Mouse (Mus musculus): Measurements from ENCODE around the gene Zfp414. TPM values are rescaled to one million over a fixed set of nuclear protein-coding genes. Genes with fewer than 3 reads are reported as not detected.

Gene Zfp414
- polyA plus RNA-seq, 2 experiments: 67.6 to 108 TPM

- Histone ChIP-seq H3K4me2 (replicated peaks; ENCODE audit: low read depth, low read length, severe bottlenecking) (no peak overlapping the region), H3K9ac (ENCODE audit: low read depth, low read length, severe bottlenecking) (no peak overlapping the region), H3K4me1 (ENCODE audit: control insufficient read depth, insufficient read depth, low read length) (peaks cover 16% of the 10 kb centered on the region; the same call in 1 of the 2 replicates), H3K4me3 (replicated peaks; ENCODE audit: low read length) (no peak overlapping the region), H3K9me3 (ENCODE audit: control insufficient read depth, low read length) (no peaks in the 10 kb centered on the region), H3K27ac (replicated peaks; ENCODE audit: low read depth, low read length) (no peak overlapping the region), H3K27me3 (ENCODE audit: control insufficient read depth, insufficient read depth, low read length) (no peaks in the 10 kb centered on the region), H3K36me3 (ENCODE audit: control insufficient read depth, insufficient read depth, low read length) (peaks cover 28% of the 10 kb centered on the region)
- TF ChIP-seq POLR2A (IDR thresholded peaks at IDR 0.05; ENCODE audit: borderline replicate concordance, extremely low read depth, insufficient read depth, insufficient read length): no peak
- 90% methylated on average over 2 of the region's 2 CpGs for WGBS
- DNase-seq (ENCODE audit: low spot score) (no peak), ATAC-seq (ENCODE audit: low FRiP score, low read depth) (no peak)
Measured at GRCm38 (mm10) chr17:33676086-33676485, 47.2 kb downstream of the Zfp414 start.

GRCm38 (mm10) chr17:33678771-33679170 is 49.9 kb downstream of the Zfp414 start:
- Histone ChIP-seq H3K27me3 (ENCODE audit: control insufficient read depth, insufficient read depth, low read length) (no peaks in the 10 kb centered on the region), H3K4me3 (replicated peaks; ENCODE audit: low read length) (no peak overlapping the region), H3K36me3 (ENCODE audit: control insufficient read depth, insufficient read depth, low read length) (peaks cover 32% of the 10 kb centered on the region), H3K9ac (ENCODE audit: low read depth, low read length, severe bottlenecking) (no peak overlapping the region), H3K27ac (replicated peaks; ENCODE audit: low read depth, low read length) (no peak overlapping the region), H3K4me1 (ENCODE audit: control insufficient read depth, insufficient read depth, low read length) (peaks cover 37% of the 10 kb centered on the region), H3K4me2 (replicated peaks; ENCODE audit: low read depth, low read length, severe bottlenecking) (no peak overlapping the region), H3K9me3 (ENCODE audit: control insufficient read depth, low read length) (no peaks in the 10 kb centered on the region)
- ATAC-seq (ENCODE audit: low FRiP score, low read depth): no peak
- no peak for DNase-seq (ENCODE audit: low spot score)
- no peak for TF ChIP-seq POLR2A (IDR thresholded peaks at IDR 0.05; ENCODE audit: borderline replicate concordance, extremely low read depth, insufficient read depth, insufficient read length)

Other genes starting within 250 kb of the Zfp414 start
- gene Zfp101, start 234.4 kb upstream of the Zfp414 start, polyA plus RNA-seq (2012; rRNA removed): 31.5 and 40.2 TPM in 2 replicates
- gene Zfp101, start 234.4 kb upstream of the Zfp414 start, polyA plus RNA-seq (2014; fragmentation: Nextera tagmentation; extraction: Ambion mirVana): 19.1 and 20.1 TPM in 2 replicates
- 0.10 and 0.14 TPM in 2 replicates for gene Actl9, start 196.2 kb upstream of the Zfp414 start, polyA plus RNA-seq (2012; rRNA removed)
- gene Actl9, start 196.2 kb upstream of the Zfp414 start, polyA plus RNA-seq (2014; fragmentation: Nextera tagmentation; extraction: Ambion mirVana): not detected in 2 replicates
- gene Adamts10, start 104.9 kb upstream of the Zfp414 start, polyA plus RNA-seq (2012; rRNA removed): 269 and 309 TPM in 2 replicates
- gene Adamts10, start 104.9 kb upstream of the Zfp414 start, polyA plus RNA-seq (2014; fragmentation: Nextera tagmentation; extraction: Ambion mirVana): 80.6 and 102 TPM in 2 replicates
- gene Myo1f, start 73.4 kb upstream of the Zfp414 start, polyA plus RNA-seq (2012; rRNA removed): 3.5 TPM in 2 replicates
- gene Myo1f, start 73.4 kb upstream of the Zfp414 start, polyA plus RNA-seq (2014; fragmentation: Nextera tagmentation; extraction: Ambion mirVana): 5.0 and 6.6 TPM in 2 replicates
- 1.4 and 1.8 TPM in 2 replicates for gene Pram1, start 9.0 kb downstream of the Zfp414 start, polyA plus RNA-seq (2012; rRNA removed)
- gene Pram1, start 9.0 kb downstream of the Zfp414 start, polyA plus RNA-seq (2014; fragmentation: Nextera tagmentation; extraction: Ambion mirVana): 0.51 and 0.69 TPM in 2 replicates
- 260 and 317 TPM in 2 replicates for gene Hnrnpm, start 57.8 kb downstream of the Zfp414 start, polyA plus RNA-seq (2012; rRNA removed)
- 287 and 310 TPM in 2 replicates for gene Hnrnpm, start 57.8 kb downstream of the Zfp414 start, polyA plus RNA-seq (2014; fragmentation: Nextera tagmentation; extraction: Ambion mirVana)
- gene March2, start 89.6 kb downstream of the Zfp414 start, polyA plus RNA-seq (2012; rRNA removed): 42.7 and 56.3 TPM in 2 replicates
- gene March2, start 89.6 kb downstream of the Zfp414 start, polyA plus RNA-seq (2014; fragmentation: Nextera tagmentation; extraction: Ambion mirVana): 56.2 and 58.1 TPM in 2 replicates
- 312 and 394 TPM in 2 replicates for gene Rab11b, start 131.4 kb downstream of the Zfp414 start, polyA plus RNA-seq (2012; rRNA removed)
- gene Rab11b, start 131.4 kb downstream of the Zfp414 start, polyA plus RNA-seq (2014; fragmentation: Nextera tagmentation; extraction: Ambion mirVana): 192 and 221 TPM in 2 replicates
- gene Angptl4, start 152.7 kb downstream of the Zfp414 start, polyA plus RNA-seq (2012; rRNA removed): 29.7 and 32.6 TPM in 2 replicates
- gene Angptl4, start 152.7 kb downstream of the Zfp414 start, polyA plus RNA-seq (2014; fragmentation: Nextera tagmentation; extraction: Ambion mirVana): 44.2 and 61.1 TPM in 2 replicates
- gene Kank3, start 181.4 kb downstream of the Zfp414 start, polyA plus RNA-seq (2012; rRNA removed): 45.3 and 52.3 TPM in 2 replicates
- 31.1 and 32.1 TPM in 2 replicates for gene Kank3, start 181.4 kb downstream of the Zfp414 start, polyA plus RNA-seq (2014; fragmentation: Nextera tagmentation; extraction: Ambion mirVana)
- 1,470 and 1,488 TPM in 2 replicates for gene Rps28, start 195.5 kb downstream of the Zfp414 start, polyA plus RNA-seq (2012; rRNA removed)
- 1,253 and 1,319 TPM in 2 replicates for gene Rps28, start 195.5 kb downstream of the Zfp414 start, polyA plus RNA-seq (2014; fragmentation: Nextera tagmentation; extraction: Ambion mirVana)
- 302 and 363 TPM in 2 replicates for gene Ndufa7, start 195.5 kb downstream of the Zfp414 start, polyA plus RNA-seq (2012; rRNA removed)
- 505 and 530 TPM in 2 replicates for gene Ndufa7, start 195.5 kb downstream of the Zfp414 start, polyA plus RNA-seq (2014; fragmentation: Nextera tagmentation; extraction: Ambion mirVana)
- 42.9 and 45.9 TPM in 2 replicates for gene Cd320, start 214.0 kb downstream of the Zfp414 start, polyA plus RNA-seq (2012; rRNA removed)
- 57.9 and 59.4 TPM in 2 replicates for gene Cd320, start 214.0 kb downstream of the Zfp414 start, polyA plus RNA-seq (2014; fragmentation: Nextera tagmentation; extraction: Ambion mirVana)
- gene Gm7029, start 244.7 kb downstream of the Zfp414 start, polyA plus RNA-seq (2012; rRNA removed): not detected in 2 replicates
- gene Gm7029, start 244.7 kb downstream of the Zfp414 start, polyA plus RNA-seq (2014; fragmentation: Nextera tagmentation; extraction: Ambion mirVana): not detected in 2 replicates